Mouse (Mus musculus) hindbrain, embryonic 13.5 days (tissue): ENCODE measurements around the gene Mrpl45. TPM values are rescaled to one million over a fixed set of nuclear protein-coding genes. Genes with fewer than 3 reads are reported as not detected.

Experiments used
- polyA plus RNA-seq: library from polyadenylated mRNA; unstranded; fragments of >200 nt; fragmentation: Nextera tagmentation; extraction: Ambion mirVana; gene quantifications from 2 replicates; pipeline ENCODE4 v1.2.1, GENCODE M21; 2015

Gene Mrpl45
- polyA plus RNA-seq, 1 experiment from 2014 or later: 38.4 TPM

Other genes starting within 250 kb of the Mrpl45 start
- gene Tbx21, start 200.4 kb upstream of the Mrpl45 start, polyA plus RNA-seq: 0.16 and 0.21 TPM in 2 replicates
- 7.3 and 8.2 TPM in 2 replicates for gene Tbkbp1, start 164.2 kb upstream of the Mrpl45 start, polyA plus RNA-seq
- 36.7 and 39.7 TPM in 2 replicates for gene Kpnb1, start 127.8 kb upstream of the Mrpl45 start, polyA plus RNA-seq
- 154 and 156 TPM in 2 replicates for gene Npepps, start 35.1 kb upstream of the Mrpl45 start, polyA plus RNA-seq
- 0.16 and 0.25 TPM in 2 replicates for gene Gpr179, start 36.4 kb downstream of the Mrpl45 start, polyA plus RNA-seq
- 8.4 and 9.2 TPM in 2 replicates for gene Socs7, start 46.8 kb downstream of the Mrpl45 start, polyA plus RNA-seq
- gene Arhgap23, start 99.8 kb downstream of the Mrpl45 start, polyA plus RNA-seq: 6.6 and 6.7 TPM in 2 replicates
- 0.96 and 1.2 TPM in 2 replicates for gene 4933428G20Rik, start 184.6 kb downstream of the Mrpl45 start, polyA plus RNA-seq